Mouse (Mus musculus): Measurements from ENCODE around the gene Plgrkt. TPM values are rescaled to one million over a fixed set of nuclear protein-coding genes. Genes with fewer than 3 reads are reported as not detected.

The Plgrkt gene
- polyA plus RNA-seq, 1 experiment from 2014 or later = 88.0 TPM

GRCm38 (mm10) chr19:29325053-29325851 is 41.9 kb downstream of the Plgrkt start, which contains the start of gene Insl6:
Gene Insl6 (minus strand): TSS chr19:29325356.
- no peaks in the 10 kb centered on the region for H3K36me3 ChIP-seq (ENCODE audit: control insufficient read depth, insufficient read depth)
- H3K9ac ChIP-seq (ENCODE audit: low read length) = peak within 1 kb of the TSS; percentile 56
- ATAC-seq (replicated peaks; ENCODE audit: extremely low read depth, insufficient read depth, low FRiP score) = peak; percentile 96
- peak within 1 kb of the TSS; percentile 51 for H3K4me3 ChIP-seq (ENCODE audit: low read length)
- H3K4me1 ChIP-seq (ENCODE audit: control insufficient read depth, insufficient read depth, low read length) = peaks cover 4% of the 10 kb centered on the region; the same call in 1 of the 2 replicates
- peak within 1 kb of the TSS; percentile 70 for H3K4me2 ChIP-seq (ENCODE audit: low read depth, low read length)
- no peaks in the 10 kb centered on the region for H3K9me3 ChIP-seq (replicated peaks; ENCODE audit: control insufficient read depth, low read length)
- WGBS = 3% methylated on average over 31 of the region's 31 CpGs
- H3K27me3 ChIP-seq (ENCODE audit: control insufficient read depth, insufficient read depth, low read length) = no peaks in the 10 kb centered on the region
- no peak within 1 kb of the TSS for H3K27ac ChIP-seq (ENCODE audit: low read length)

- no peak overlapping the region for H3K4me3 ChIP-seq (ENCODE audit: low read length)
- 76% methylated on average over 8 of the region's 8 CpGs for WGBS
- peaks cover 4% of the 10 kb centered on the region; the same call in 1 of the 2 replicates for H3K4me1 ChIP-seq (ENCODE audit: control insufficient read depth, insufficient read depth, low read length)
- no peaks in the 10 kb centered on the region for H3K27me3 ChIP-seq (ENCODE audit: control insufficient read depth, insufficient read depth, low read length)
- H3K36me3 ChIP-seq (ENCODE audit: control insufficient read depth, insufficient read depth) = no peaks in the 10 kb centered on the region
- H3K9me3 ChIP-seq (replicated peaks; ENCODE audit: control insufficient read depth, low read length) = no peaks in the 10 kb centered on the region
- no peak overlapping the region for H3K9ac ChIP-seq (ENCODE audit: low read length)
- ATAC-seq (replicated peaks; ENCODE audit: extremely low read depth, insufficient read depth, low FRiP score) = no peak
- no peak overlapping the region for H3K4me2 ChIP-seq (ENCODE audit: low read depth, low read length)
- H3K27ac ChIP-seq (ENCODE audit: low read length) = no peak overlapping the region
These were observed 43.7 kb downstream of the Plgrkt start for GRCm38 (mm10) chr19:29323416-29324049.

- Histone ChIP-seq H3K4me1 (ENCODE audit: control insufficient read depth, insufficient read depth, low read length) (no peaks in the 10 kb centered on the region), H3K4me2 (ENCODE audit: low read depth, low read length) (no peak overlapping the region), H3K9ac (ENCODE audit: low read length) (no peak overlapping the region), H3K27me3 (ENCODE audit: control insufficient read depth, insufficient read depth, low read length) (no peaks in the 10 kb centered on the region), H3K27ac (ENCODE audit: low read length) (no peak overlapping the region), H3K36me3 (ENCODE audit: control insufficient read depth, insufficient read depth) (peaks cover 19% of the 10 kb centered on the region), H3K4me3 (ENCODE audit: low read length) (no peak overlapping the region), H3K9me3 (replicated peaks; ENCODE audit: control insufficient read depth, low read length) (peaks cover 12% of the 10 kb centered on the region)
- 75% methylated on average over 7 of the region's 7 CpGs for WGBS
- no peak for ATAC-seq (replicated peaks; ENCODE audit: extremely low read depth, insufficient read depth, low FRiP score)
These were observed 54.5 kb downstream of the Plgrkt start for GRCm38 (mm10) chr19:29312661-29313060.

GRCm38 (mm10) chr19:29311791-29312190 is 55.4 kb downstream of the Plgrkt start:
- no peak overlapping the region for H3K27ac ChIP-seq (ENCODE audit: low read length)
- WGBS = 85% methylated on average over 8 of the region's 8 CpGs
- H3K9me3 ChIP-seq (replicated peaks; ENCODE audit: control insufficient read depth, low read length) = peaks cover 8% of the 10 kb centered on the region
- no peak overlapping the region for H3K4me3 ChIP-seq (ENCODE audit: low read length)
- H3K9ac ChIP-seq (ENCODE audit: low read length) = no peak overlapping the region
- no peaks in the 10 kb centered on the region for H3K4me1 ChIP-seq (ENCODE audit: control insufficient read depth, insufficient read depth, low read length)
- H3K4me2 ChIP-seq (ENCODE audit: low read depth, low read length) = no peak overlapping the region
- peaks cover 17% of the 10 kb centered on the region for H3K36me3 ChIP-seq (ENCODE audit: control insufficient read depth, insufficient read depth)
- H3K27me3 ChIP-seq (ENCODE audit: control insufficient read depth, insufficient read depth, low read length) = no peaks in the 10 kb centered on the region
- ATAC-seq (replicated peaks; ENCODE audit: extremely low read depth, insufficient read depth, low FRiP score) = no peak

- no peak for ATAC-seq (replicated peaks; ENCODE audit: extremely low read depth, insufficient read depth, low FRiP score)
- H3K36me3 ChIP-seq (ENCODE audit: control insufficient read depth, insufficient read depth) = peaks cover 10% of the 10 kb centered on the region
- H3K4me1 ChIP-seq (ENCODE audit: control insufficient read depth, insufficient read depth, low read length) = no peaks in the 10 kb centered on the region
- no peak overlapping the region for H3K4me2 ChIP-seq (ENCODE audit: low read depth, low read length)
- H3K9ac ChIP-seq (ENCODE audit: low read length) = no peak overlapping the region
- no peak overlapping the region for H3K4me3 ChIP-seq (ENCODE audit: low read length)
- no peaks in the 10 kb centered on the region for H3K27me3 ChIP-seq (ENCODE audit: control insufficient read depth, insufficient read depth, low read length)
- H3K27ac ChIP-seq (ENCODE audit: low read length) = no peak overlapping the region
- H3K9me3 ChIP-seq (replicated peaks; ENCODE audit: control insufficient read depth, low read length) = no peaks in the 10 kb centered on the region
These were observed 58.4 kb downstream of the Plgrkt start for GRCm38 (mm10) chr19:29308832-29309231.

GRCm38 (mm10) chr19:29302119-29302518 is 65.1 kb downstream of the Plgrkt start:
- no peak for ATAC-seq (replicated peaks; ENCODE audit: extremely low read depth, insufficient read depth, low FRiP score)
- Histone ChIP-seq H3K36me3 (ENCODE audit: control insufficient read depth, insufficient read depth) (peaks cover 28% of the 10 kb centered on the region), H3K27me3 (ENCODE audit: control insufficient read depth, insufficient read depth, low read length) (no peaks in the 10 kb centered on the region), H3K4me1 (ENCODE audit: control insufficient read depth, insufficient read depth, low read length) (no peaks in the 10 kb centered on the region), H3K27ac (ENCODE audit: low read length) (no peak overlapping the region), H3K4me3 (ENCODE audit: low read length) (no peak overlapping the region), H3K9me3 (replicated peaks; ENCODE audit: control insufficient read depth, low read length) (no peaks in the 10 kb centered on the region), H3K9ac (ENCODE audit: low read length) (no peak overlapping the region), H3K4me2 (ENCODE audit: low read depth, low read length) (no peak overlapping the region)
- 89% methylated on average over 2 of the region's 2 CpGs for WGBS

- 84% methylated on average over 13 of the region's 13 CpGs for WGBS
- Histone ChIP-seq H3K9me3 (replicated peaks; ENCODE audit: control insufficient read depth, low read length) (no peaks in the 10 kb centered on the region), H3K27me3 (ENCODE audit: control insufficient read depth, insufficient read depth, low read length) (no peaks in the 10 kb centered on the region), H3K36me3 (ENCODE audit: control insufficient read depth, insufficient read depth) (peaks cover 26% of the 10 kb centered on the region), H3K4me2 (ENCODE audit: low read depth, low read length) (no peak overlapping the region), H3K4me3 (ENCODE audit: low read length) (no peak overlapping the region), H3K4me1 (ENCODE audit: control insufficient read depth, insufficient read depth, low read length) (no peaks in the 10 kb centered on the region), H3K27ac (ENCODE audit: low read length) (no peak overlapping the region), H3K9ac (ENCODE audit: low read length) (no peak overlapping the region)
- no peak for ATAC-seq (replicated peaks; ENCODE audit: extremely low read depth, insufficient read depth, low FRiP score)
These were observed 66.3 kb downstream of the Plgrkt start for GRCm38 (mm10) chr19:29300919-29301318.

Other genes with a start within 250 kb of the Plgrkt start
- 5.5 and 6.4 TPM in 2 replicates for gene Jak2, start 115.6 kb downstream of the Plgrkt start, polyA plus RNA-seq (2015; fragmentation: Nextera tagmentation; extraction: Ambion mirVana)
- gene Insl6, start 42.0 kb downstream of the Plgrkt start, polyA plus RNA-seq (2015; fragmentation: Nextera tagmentation; extraction: Ambion mirVana) = 4.0 and 4.7 TPM in 2 replicates
- not detected in 2 replicates for gene Rln1, start 32.7 kb downstream of the Plgrkt start, polyA plus RNA-seq (2015; fragmentation: Nextera tagmentation; extraction: Ambion mirVana)
- gene Cd274, start 65 bp upstream of the Plgrkt start, polyA plus RNA-seq (2015; fragmentation: Nextera tagmentation; extraction: Ambion mirVana) = 1.6 and 4.1 TPM in 2 replicates
- gene Pdcd1lg2, start 43.5 kb upstream of the Plgrkt start, polyA plus RNA-seq (2015; fragmentation: Nextera tagmentation; extraction: Ambion mirVana) = 0.26 and 0.41 TPM in 2 replicates
- gene Ric1, start 154.9 kb upstream of the Plgrkt start, polyA plus RNA-seq (2015; fragmentation: Nextera tagmentation; extraction: Ambion mirVana) = 6.7 and 6.9 TPM in 2 replicates

All from heart, embryonic 16.5 days (tissue).